Mouse (Mus musculus): ENCODE results near the gene Il9r. TPM values are rescaled to one million over a fixed set of nuclear protein-coding genes. Genes with fewer than 3 reads are reported as not detected.

The Il9r gene
- total and polyA plus RNA-seq, 2 experiments from 2014 or later = not detected

DNA sequence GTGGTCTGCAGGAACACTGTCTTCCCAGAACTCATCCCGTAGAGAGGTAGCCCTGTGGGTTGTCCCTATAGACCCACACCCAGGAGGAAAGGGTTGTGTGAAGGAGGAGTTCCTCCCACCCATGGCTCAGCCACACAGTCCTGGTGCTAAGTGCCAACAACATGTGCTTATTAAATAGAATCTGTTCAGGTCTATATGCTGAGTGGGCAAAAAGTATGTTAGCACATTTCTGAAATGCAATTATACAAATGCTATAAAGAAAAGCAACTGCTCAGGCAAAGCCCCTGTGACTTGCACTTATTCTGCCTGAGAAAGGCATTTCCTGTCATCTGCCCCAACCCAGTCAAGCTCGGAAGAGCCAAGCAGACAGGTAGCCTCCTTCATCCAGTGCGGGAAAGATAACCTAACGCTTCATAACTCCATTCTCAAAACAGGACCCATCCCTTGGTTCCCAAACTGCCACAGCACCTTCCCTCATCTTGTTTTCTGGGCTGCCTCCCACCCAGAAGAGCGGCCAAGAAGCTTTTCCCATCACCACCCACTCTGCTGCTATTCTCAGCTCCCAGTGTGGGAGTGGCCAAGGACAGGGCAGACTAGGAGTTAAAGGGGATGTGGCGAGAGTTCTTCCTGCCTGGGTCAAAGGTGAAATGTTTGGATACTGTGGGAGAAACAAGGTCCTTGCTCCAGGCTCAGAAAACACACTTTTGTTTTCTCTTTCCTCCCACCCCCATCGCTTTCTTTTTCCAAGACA is 43.3 kb upstream of the Il9r start:
- Histone ChIP-seq H3K9me3 (ENCODE audit: low read length) (no peaks in the 10 kb centered on the region), H3K4me1 (ENCODE audit: insufficient read depth, low read length) (no peaks in the 10 kb centered on the region), H3K9ac (replicated peaks; ENCODE audit: low read length, poor library complexity, severe bottlenecking) (no peak overlapping the region), H3K27me3 (ENCODE audit: insufficient read depth, low read length) (no peaks in the 10 kb centered on the region), H3K36me3 (ENCODE audit: insufficient read depth, low read length) (peaks cover 48% of the 10 kb centered on the region), H3K27ac (ENCODE audit: low read depth, low read length) (no peak overlapping the region), H3K4me3 (ENCODE audit: low read depth, low read length) (no peak overlapping the region), H3K4me2 (ENCODE audit: low read depth, low read length, poor library complexity, severe bottlenecking) (no peak overlapping the region)
- 83% methylated on average over 7 of the region's 7 CpGs for WGBS
- DNase-seq (ENCODE audit: low spot score) = no peak
- no peak for TF ChIP-seq CTCF (IDR thresholded peaks at IDR 0.05)
- ATAC-seq (ENCODE audit: low FRiP score) = no peak

DNA sequence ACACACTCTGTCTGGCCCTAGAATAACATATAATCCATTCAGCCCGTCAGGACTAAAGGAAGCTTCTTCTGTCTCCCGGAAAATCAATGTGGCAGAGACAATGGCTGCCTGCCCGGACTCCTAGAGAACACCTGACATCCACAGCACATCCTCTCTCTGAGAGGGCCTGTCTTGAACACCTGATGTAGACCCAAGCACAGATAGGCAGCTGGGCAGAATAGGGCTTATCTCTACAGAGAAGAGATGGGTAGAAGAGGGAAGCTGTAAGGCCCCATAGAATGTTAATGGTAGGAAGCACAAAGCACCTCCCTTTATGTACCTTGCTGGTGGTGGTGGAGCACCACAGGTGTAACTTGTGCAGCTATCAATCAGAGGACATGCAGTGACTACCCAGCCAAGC is 42.1 kb upstream of the Il9r start:
- no peak for DNase-seq (ENCODE audit: low spot score)
- H3K9me3 ChIP-seq (ENCODE audit: low read length) = no peaks in the 10 kb centered on the region
- 67% methylated on average over 3 of the region's 3 CpGs for WGBS

DNA sequence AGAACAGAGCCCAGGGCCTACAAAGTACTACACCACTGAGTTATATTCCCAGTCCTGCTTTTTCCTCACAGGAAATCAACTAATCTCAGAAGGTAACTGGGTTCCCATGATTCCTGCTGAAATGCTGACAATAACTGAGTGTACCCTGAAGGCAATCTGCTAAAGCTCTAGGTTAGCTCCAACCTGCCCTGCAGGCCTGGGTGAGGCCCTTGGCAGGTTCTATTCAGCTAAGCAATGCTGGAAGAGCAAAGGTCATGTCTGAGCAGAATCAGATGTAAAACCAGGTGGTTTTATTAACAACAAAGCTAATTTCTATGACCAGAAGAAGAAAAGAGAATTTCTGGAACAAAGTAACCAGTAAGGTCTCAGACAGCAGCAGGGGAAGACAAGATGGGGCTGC is 41.3 kb upstream of the Il9r start:
- Histone ChIP-seq H3K4me2 (ENCODE audit: low read depth, low read length, poor library complexity, severe bottlenecking) (no peak overlapping the region), H3K27ac (ENCODE audit: low read depth, low read length) (no peak overlapping the region), H3K9ac (replicated peaks; ENCODE audit: low read length, poor library complexity, severe bottlenecking) (no peak overlapping the region), H3K4me1 (ENCODE audit: insufficient read depth, low read length) (0 out of 2 replicates have a peak, but pooled peaks cover 3% of the 10 kb centered on the region), H3K36me3 (ENCODE audit: insufficient read depth, low read length) (peaks cover 39% of the 10 kb centered on the region), H3K4me3 (ENCODE audit: low read depth, low read length) (no peak overlapping the region), H3K9me3 (ENCODE audit: low read length) (no peaks in the 10 kb centered on the region), H3K27me3 (ENCODE audit: insufficient read depth, low read length) (no peaks in the 10 kb centered on the region)
- no peak for DNase-seq (ENCODE audit: low spot score)
- TF ChIP-seq CTCF (IDR thresholded peaks at IDR 0.05) = no peak
- no peak for ATAC-seq (ENCODE audit: low FRiP score)

More for the DNA sequence above, 42.1 kb upstream of the Il9r start:
- Histone ChIP-seq H3K4me2 (ENCODE audit: low read depth, low read length, poor library complexity, severe bottlenecking) (no peak overlapping the region), H3K4me1 (ENCODE audit: insufficient read depth, low read length) (no peaks in the 10 kb centered on the region), H3K27ac (ENCODE audit: low read depth, low read length) (no peak overlapping the region), H3K27me3 (ENCODE audit: insufficient read depth, low read length) (no peaks in the 10 kb centered on the region), H3K36me3 (ENCODE audit: insufficient read depth, low read length) (peaks cover 44% of the 10 kb centered on the region), H3K9ac (replicated peaks; ENCODE audit: low read length, poor library complexity, severe bottlenecking) (no peak overlapping the region), H3K4me3 (ENCODE audit: low read depth, low read length) (no peak overlapping the region)
- ATAC-seq (ENCODE audit: low FRiP score) = no peak
- TF ChIP-seq CTCF (IDR thresholded peaks at IDR 0.05) = no peak

DNA sequence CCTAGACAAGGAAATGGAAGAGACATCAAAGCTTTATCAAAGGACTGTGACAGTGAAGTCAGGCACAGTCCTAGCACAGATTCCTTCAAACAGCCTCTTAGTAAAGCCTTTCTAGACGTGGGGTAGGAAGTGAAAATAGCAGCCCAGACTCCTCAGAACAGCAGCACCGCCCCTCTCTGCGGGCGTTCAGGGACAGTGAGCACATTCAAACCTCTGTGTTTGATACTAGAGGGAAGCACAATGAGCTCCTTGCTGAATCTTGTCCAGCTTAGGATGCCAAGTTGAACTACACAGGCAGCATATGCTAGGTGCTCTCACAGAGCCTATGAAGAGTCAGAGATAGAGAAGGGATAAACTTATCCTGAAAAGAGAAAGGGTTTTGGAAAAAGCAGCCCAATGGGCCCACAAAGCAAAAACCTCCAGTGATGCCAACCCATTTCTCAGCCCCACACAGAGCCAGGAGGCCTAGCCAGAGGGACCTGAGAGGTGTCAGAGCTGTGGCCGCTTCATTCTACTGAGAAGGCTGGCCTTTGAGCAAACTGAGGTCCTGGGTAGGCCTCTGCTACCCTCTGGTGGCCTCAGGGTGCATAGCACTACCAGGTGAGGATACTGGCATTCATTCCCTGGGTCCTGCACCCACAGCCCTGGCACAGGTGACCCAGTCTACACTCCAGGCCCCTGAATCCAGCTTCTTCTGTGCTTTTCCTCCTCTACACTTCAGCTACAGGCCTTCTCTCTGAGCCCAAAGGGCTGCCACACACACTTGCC is 38.2 kb upstream of the Il9r start:
- Histone ChIP-seq H3K9me3 (ENCODE audit: low read length) (no peaks in the 10 kb centered on the region), H3K4me3 (ENCODE audit: low read depth, low read length) (no peak overlapping the region), H3K9ac (replicated peaks; ENCODE audit: low read length, poor library complexity, severe bottlenecking) (no peak overlapping the region), H3K36me3 (ENCODE audit: insufficient read depth, low read length) (peaks cover 42% of the 10 kb centered on the region), H3K27ac (ENCODE audit: low read depth, low read length) (no peak overlapping the region), H3K27me3 (ENCODE audit: insufficient read depth, low read length) (no peaks in the 10 kb centered on the region), H3K4me2 (ENCODE audit: low read depth, low read length, poor library complexity, severe bottlenecking) (no peak overlapping the region), H3K4me1 (ENCODE audit: insufficient read depth, low read length) (0 out of 2 replicates have a peak, but pooled peaks cover 5% of the 10 kb centered on the region)
- 67% methylated on average over 5 of the region's 5 CpGs for WGBS
- ATAC-seq (ENCODE audit: low FRiP score) (0 out of 2 replicates have a peak, but pooled peaks have one; percentile 27), DNase-seq (ENCODE audit: low spot score) (peak; percentile 72)
- TF ChIP-seq CTCF (IDR thresholded peaks at IDR 0.05) = peak; percentile 93

DNA sequence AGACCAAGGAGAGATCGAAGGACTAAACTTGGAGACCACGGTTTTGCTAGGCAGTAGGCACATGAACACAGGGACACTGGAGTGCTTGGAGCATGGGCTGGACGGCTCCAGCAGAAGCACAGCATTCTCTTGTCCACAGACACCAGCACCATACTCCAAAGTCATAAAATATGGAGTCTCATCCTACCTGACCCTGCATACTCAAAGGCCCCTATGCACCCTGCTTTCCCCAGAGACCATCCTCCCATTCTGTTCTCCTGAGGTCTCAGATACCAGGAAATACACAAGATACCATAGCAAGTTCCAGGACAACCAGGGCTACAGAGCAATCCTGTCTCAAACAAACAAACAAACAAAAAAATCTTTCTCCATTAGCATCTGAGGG is 37.3 kb upstream of the Il9r start:
- no peak overlapping the region for H3K27ac ChIP-seq (ENCODE audit: low read depth, low read length)

More for the DNA sequence above, 37.3 kb upstream of the Il9r start:
- TF ChIP-seq CTCF (IDR thresholded peaks at IDR 0.05) = no peak
- 86% methylated on average over 3 of the region's 3 CpGs for WGBS
- no peak for DNase-seq (ENCODE audit: low spot score)
- Histone ChIP-seq H3K4me3 (ENCODE audit: low read depth, low read length) (no peak overlapping the region), H3K27me3 (ENCODE audit: insufficient read depth, low read length) (no peaks in the 10 kb centered on the region), H3K4me1 (ENCODE audit: insufficient read depth, low read length) (0 out of 2 replicates have a peak, but pooled peaks cover 5% of the 10 kb centered on the region), H3K9ac (replicated peaks; ENCODE audit: low read length, poor library complexity, severe bottlenecking) (no peak overlapping the region), H3K4me2 (ENCODE audit: low read depth, low read length, poor library complexity, severe bottlenecking) (no peak overlapping the region), H3K36me3 (ENCODE audit: insufficient read depth, low read length) (peaks cover 40% of the 10 kb centered on the region), H3K9me3 (ENCODE audit: low read length) (no peaks in the 10 kb centered on the region)
- no peak for ATAC-seq (ENCODE audit: low FRiP score)

Data from midbrain, postnatal 0 days (tissue).